Mouse (Mus musculus): Measurements from ENCODE around the gene Acox1. TPM values are rescaled to one million over a fixed set of nuclear protein-coding genes. Genes with fewer than 3 reads are reported as not detected.

Gene Acox1
- total RNA-seq, 2 experiments from 2014 or later = 110 to 118 TPM

DNA sequence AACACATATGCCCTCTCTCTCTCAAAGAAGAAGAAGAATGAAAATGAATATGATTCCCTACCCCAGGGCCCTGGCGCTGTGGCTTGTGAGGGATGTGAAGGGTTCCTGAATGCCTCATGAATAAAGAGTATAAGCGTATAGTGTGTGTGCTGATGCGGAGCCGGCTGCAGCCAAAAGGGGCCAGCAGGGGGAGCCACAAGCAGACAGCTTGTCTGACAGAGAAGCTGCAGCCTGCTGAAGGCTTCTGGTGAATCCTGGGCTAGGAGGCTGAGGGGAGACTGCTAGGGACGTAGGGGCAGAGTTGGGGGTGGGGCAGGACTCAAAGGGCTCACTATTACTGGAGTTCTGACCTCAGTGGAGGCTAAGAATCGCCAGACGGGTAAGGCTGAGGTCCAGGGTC lies 16.3 kb upstream of the Acox1 start:
- intact Hi-C loops (cut with DNase I) = no loop called here
- no peak for DNase-seq (ENCODE audit: extremely low spot score in 1 of 2, low spot score in 2 of 2)

DNA sequence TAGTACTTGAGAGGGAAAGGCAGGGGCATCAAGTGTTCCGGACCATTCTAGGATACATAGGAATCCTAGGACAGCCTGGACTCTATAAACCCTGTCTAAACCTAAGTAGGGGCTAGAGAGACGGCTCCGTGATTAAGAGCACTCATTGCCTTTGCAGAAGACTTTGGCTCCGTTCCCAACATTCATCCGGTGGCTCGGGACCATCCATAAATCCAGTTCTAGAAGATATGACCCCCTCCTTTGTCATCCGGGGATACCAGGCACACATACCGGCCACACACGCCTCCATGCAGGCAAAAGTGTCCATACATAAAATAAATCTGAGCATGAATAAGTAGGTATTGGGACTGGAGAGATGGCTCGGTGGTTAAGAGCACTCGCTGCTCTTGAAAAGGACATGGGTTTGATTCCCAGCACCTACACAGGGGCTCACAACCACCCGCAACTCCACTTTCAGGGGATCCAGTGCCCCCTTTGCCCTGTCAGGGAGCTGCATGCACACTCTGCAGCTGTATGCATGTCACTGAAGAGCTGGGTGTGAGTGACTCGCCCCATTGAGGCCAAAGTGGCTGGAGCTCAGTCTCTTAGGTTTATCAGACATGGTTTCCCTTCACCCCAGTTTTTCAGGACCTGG lies 15.1 kb upstream of the Acox1 start:
- intact Hi-C loops (cut with DNase I) = no loop called here
- no peak for DNase-seq (ENCODE audit: extremely low spot score in 1 of 2, low spot score in 2 of 2)

DNA sequence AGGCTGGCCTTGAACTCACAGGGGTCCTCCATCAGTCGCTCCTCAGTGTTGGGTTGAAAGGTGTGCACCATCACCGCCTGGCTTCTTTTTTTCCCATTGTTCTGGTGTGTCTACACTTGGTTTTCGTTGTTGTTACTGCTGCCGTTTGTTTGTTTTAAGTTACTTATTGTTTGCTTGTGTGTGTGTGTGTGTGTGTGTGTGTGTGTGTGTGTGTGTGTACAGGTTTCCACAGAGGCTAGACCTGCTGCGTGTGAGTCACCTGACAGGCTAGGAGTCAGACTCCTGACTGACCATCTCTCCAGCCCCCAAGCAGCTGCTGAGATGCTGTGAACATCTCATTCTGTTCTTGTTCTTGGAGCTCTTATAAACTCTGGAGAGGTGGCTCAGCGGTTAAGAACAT lies 14.0 kb upstream of the Acox1 start:
- intact Hi-C loops (cut with DNase I) = no loop called here
- no peak for DNase-seq (ENCODE audit: extremely low spot score in 1 of 2, low spot score in 2 of 2)

DNA sequence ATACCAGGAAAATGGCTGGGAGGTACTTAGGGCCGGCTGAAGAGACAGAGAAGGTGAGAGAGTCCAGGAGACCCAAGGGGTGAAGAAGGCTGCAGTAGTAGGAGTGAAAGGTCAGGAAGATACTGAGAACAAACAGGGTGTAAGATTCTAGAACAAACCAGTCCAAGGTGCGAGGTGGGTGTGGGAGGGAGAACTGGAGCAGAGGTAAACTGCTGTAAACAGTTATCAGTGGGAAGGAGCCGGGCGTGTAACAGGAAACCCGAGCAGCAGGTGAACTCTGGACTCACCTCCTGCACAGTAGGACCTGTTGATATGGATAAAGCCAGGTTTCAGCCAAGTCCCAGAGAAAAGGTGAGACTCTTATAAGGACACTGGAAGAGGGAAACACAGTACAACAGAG lies 11.9 kb upstream of the Acox1 start:
- no peak for DNase-seq (ENCODE audit: extremely low spot score in 1 of 2, low spot score in 2 of 2)
- intact Hi-C loops (cut with DNase I) = no loop called here

DNA sequence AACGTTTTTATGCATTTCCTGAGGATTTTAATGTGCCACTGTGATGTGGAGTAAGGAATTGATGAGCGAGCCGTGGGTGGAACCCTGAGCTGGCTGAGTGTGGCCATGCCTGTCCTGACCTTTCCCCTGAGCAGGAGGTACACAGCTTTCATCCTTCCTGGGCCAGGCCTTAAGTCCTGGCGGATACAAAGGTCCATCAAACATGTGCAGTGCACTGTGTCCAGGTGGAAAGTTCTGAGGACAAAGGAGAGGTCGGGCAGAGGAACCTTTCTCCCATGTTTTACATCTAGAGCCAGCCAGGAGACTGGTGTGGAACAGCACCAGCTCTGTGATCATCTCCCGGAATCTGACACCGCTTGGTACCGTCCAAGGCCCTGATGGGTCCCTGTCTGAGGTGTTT lies 10.4 kb upstream of the Acox1 start:
- DNase-seq (ENCODE audit: extremely low spot score in 1 of 2, low spot score in 2 of 2) = no peak
- intact Hi-C loops (cut with DNase I) = no loop called here

DNA sequence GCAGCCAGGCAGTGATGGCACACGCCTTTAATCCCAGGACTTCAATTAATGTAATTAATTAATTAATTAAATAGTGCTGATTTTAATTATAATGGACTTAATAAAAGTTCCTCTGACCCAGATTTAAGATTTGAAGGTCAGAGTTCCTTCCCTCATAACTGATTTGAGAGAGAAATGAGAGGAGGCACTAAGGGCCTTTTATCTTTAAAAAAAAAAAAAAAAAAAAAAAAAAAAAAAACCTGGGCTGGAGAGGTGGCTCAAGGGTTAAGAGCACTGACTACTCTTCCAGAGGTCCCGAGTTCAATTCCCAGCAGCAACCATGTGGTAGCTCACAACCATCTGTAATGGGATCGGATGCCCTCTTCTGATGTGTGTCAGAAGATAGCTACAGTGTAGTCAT lies 9.8 kb upstream of the Acox1 start:
- intact Hi-C loops (cut with DNase I) = no loop called here
- no peak for DNase-seq (ENCODE audit: extremely low spot score in 1 of 2, low spot score in 2 of 2)

DNA sequence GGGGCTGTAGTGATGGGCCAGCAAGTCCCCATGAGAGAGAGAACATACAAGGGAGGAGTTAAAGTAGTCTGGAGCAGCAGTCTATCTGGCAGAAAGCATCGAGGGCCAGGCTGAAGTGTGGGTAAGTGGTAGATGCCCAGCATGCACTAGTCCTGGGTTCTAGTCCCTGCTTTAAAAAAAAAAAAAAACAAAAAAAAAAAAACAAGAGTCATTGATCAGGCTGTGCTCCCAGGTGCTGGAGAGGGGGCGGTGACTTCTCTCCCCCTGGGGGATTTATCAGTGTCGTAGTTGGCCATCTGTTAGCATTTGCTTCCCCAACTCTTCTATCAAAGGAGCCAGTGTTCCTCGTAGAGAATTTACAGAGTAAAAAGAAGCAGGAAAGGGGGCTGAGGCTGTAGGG lies 7.8 kb upstream of the Acox1 start:
- intact Hi-C loops (cut with DNase I) = no loop called here
- no peak for DNase-seq (ENCODE audit: extremely low spot score in 1 of 2, low spot score in 2 of 2)

DNA sequence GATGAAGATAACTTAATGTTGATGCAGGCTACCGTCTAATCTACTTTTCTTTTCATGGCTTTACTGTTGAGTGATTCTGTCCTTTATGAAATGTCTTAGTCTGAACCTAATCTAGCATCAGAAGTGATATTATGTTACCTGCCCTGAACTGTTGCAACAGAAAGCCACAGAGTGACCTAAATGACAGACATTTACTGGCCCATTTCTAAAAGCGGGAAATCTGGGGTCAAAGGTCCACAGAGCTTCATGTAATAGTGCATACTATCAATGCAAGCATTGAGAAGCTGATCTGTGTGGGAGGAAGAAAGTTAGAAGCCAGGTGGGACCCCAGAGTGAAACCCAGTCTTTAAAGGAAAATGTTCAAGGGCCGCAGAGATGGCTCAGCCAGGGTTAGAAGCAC lies 4.3 kb upstream of the Acox1 start:
- DNase-seq (ENCODE audit: extremely low spot score in 1 of 2, low spot score in 2 of 2) = no peak
- intact Hi-C loops (cut with DNase I) = no loop called here

DNA sequence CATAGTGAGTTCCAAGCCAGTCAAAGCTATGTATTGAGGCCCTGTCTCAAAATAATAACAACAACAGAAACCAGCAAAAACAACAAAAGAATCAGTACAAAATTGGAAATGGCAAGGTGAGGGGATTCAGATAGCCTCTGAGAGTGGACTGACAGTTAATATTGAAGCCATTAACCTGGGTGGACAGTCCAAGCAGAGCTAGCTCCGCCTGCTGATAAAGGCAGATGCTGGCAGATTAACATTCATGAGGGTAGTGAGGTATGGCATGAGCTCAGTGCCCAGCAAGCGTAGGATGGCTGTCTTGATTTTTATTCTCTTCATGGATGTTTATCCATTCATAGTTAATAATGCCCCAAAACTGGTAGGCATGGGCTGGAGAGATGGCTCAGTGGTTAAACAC lies 2.3 kb upstream of the Acox1 start:
- DNase-seq (ENCODE audit: extremely low spot score in 1 of 2, low spot score in 2 of 2) = no peak
- intact Hi-C loops (cut with DNase I) = no loop called here

DNA sequence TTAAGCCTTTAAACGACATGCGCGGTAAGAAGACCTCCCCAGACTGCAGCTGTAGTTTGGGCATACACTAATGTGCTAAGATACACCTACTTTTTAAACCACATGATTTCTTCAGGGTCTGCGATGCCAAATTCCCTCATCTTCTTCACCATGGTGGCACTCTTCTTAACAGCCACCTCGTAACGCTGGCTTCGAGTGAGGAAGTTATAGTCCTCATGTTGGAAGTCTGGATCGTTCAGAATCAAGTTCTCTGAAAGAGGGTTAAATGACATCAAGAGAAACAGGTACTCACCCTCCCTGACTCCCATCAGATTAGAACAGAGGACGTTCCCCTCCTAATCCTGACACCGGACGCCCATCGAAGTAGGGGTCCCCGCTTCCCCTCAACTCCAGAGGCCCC lies 713 bp downstream of the Acox1 start:
- DNase-seq (ENCODE audit: extremely low spot score in 1 of 2, low spot score in 2 of 2) = no peak
- intact Hi-C loops (cut with DNase I) = no loop called here

DNA sequence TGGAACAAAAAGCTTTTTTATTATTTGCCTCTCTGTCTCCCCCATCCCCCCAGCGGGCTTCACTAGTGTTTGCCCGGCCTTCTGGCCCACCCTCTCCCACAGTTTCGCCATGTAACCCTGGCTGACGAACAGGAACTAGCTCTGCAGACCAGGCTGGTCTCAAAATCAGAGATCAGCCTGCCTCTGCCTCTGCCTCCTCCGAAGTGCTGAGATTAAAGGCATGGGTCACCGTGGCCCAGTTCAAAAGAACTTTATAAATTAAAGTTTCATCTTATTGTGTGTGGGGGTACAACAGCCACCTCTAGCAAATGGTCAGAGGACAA lies 1.3 kb downstream of the Acox1 start:
- no peak for DNase-seq (ENCODE audit: extremely low spot score in 1 of 2, low spot score in 2 of 2)
- intact Hi-C loops (cut with DNase I) = no loop called here

DNA sequence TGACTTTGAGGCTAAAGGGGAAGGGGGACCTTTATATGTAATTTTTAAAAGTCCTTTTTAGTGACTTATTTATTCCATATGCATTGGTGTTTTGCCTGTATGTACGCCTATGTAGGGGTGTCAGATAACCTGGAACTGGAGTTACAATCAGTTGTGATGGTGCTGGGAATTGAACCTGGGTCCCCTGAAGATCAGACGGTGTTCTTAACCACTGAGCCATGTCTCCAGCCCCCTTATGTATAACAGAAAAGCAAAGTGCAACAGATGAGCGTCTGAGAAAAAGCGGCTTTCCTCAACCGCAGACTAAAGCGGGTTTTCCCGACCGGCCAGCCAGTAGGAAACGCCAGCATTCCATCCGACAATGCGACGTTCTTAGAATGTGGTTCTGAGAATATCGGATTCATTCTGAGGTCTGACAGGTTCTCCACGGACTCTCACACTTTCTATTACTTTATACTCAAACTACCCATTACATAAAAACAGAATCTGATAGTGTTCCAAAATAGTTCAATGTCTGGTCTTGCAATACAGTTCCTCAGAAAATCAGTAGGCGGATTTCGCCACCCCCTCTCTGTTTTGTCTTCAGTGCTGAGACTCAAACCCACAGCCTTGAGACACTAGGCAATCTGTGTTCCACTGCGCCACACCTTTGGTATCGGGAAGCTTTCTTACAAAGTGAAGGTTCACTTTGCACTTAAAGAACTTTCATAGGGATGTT lies 1.8 kb downstream of the Acox1 start:
- intact Hi-C loops (cut with DNase I) = no loop called here
- DNase-seq (ENCODE audit: extremely low spot score in 1 of 2, low spot score in 2 of 2) = no peak

DNA sequence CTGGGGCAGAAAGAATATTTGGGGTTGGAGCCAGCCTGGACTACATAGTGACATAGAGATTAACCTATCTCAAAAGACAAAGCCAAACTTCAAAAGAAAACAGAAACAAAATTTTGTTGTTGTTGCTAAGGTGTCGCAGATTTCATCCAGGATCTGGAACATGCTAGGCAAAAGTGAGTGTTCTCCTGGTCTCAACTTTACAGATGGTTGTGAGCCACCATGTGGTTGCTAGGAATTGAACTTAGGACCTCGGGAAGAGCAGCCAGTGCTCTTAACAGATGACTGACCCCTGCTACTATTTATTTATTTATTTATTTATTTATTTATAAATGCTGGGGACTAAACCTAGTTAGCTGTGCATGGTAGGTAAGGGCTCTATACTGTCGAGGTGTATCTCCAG lies 2.5 kb downstream of the Acox1 start:
- no peak for DNase-seq (ENCODE audit: extremely low spot score in 1 of 2, low spot score in 2 of 2)
- intact Hi-C loops (cut with DNase I) = no loop called here

DNA sequence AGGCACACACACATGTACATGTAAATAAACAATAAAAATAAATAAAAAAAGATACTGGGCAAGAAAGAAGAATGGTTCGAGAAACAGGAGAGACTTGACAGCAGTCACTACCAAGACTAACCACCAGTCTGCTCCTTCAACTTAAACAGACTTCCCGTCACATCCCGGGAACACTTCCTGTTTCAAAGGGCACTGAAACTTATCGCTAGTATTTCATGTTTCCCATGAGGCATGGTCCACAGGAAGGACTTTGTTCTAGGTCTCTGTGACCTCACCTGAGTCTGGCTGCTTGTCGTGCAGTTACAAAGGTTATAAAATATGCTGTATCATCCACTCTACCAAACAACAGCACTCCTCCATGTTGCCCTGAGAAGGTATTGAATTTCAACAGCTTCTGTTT lies 3.6 kb downstream of the Acox1 start:
- DNase-seq (ENCODE audit: extremely low spot score in 1 of 2, low spot score in 2 of 2) = no peak
- intact Hi-C loops (cut with DNase I) = no loop called here

DNA sequence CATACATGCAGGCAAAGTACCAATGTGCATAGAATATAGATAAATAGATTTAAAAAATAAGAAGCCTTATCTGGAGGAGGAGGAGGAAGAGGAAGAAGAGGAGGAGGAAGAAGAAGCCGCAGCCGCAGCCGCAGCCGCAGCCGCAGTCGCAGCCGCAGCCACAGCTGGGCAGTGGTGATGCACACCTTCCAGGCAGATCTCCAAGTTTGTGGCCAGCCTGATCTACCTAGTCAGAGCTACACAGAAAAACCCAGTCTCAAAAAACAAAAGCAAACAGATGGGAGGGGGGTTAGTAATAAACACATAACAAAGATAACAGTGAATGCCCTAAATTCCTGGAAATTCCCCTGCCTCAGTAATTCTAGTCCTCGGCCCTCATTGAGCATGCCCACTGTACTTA lies 4.2 kb downstream of the Acox1 start:
- no peak for DNase-seq (ENCODE audit: extremely low spot score in 1 of 2, low spot score in 2 of 2)
- intact Hi-C loops (cut with DNase I) = no loop called here

DNA sequence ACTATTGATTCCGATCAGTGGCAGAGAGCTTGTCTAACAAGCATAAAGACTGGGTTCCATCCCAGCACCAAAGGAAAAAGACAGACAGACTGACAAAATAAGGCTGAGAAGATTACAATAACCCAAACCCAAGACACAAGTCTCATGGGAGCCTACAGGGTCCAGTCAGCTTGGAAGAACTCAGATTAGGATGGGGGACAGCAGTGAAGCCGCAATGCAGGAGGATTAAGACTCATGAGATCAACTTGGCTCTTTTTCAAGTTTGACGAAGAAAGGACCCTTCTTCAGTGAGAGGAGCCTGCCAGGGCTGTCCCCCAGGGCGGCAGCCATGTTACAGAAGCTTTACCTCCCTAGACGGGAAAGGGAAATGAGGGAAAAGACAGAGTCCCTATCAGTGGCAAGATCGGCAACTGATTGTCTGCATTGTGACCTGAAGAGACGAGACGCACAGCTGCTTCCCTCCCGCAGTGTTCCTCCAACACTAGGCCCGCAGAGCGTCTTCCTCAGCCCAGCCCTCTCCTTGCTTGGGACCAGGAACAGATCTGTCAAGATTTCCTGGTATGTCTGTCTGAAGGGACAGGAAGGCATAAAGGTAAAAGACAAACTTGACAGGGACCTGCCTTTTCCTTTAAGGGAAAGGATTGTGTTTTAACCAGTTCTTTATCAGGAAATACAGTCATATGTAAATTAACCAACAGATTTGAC lies 11.5 kb downstream of the Acox1 start:
- intact Hi-C loops (cut with DNase I) = no loop called here
- DNase-seq (ENCODE audit: extremely low spot score in 1 of 2, low spot score in 2 of 2) = no peak

DNA sequence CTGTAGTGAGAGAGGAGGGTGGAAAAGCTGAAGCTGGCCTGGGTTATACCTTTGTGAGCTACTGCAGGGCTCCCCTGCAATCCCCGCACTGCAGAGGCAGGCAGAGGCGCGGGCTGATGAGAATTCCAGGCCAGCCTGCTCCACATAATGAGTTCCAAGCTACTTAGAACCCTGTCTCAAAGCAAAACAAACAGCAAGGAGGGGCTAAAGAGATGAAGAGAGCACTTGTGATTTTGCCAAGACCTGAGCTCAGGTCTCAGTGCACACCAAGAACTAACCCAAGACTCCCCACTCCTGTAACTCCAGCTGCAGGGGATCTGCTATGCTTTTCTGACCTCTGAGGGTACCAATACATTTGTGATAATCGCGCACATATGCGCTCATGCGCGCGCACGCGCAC lies 12.5 kb downstream of the Acox1 start:
- no peak for DNase-seq (ENCODE audit: extremely low spot score in 1 of 2, low spot score in 2 of 2)
- intact Hi-C loops (cut with DNase I) = no loop called here

DNA sequence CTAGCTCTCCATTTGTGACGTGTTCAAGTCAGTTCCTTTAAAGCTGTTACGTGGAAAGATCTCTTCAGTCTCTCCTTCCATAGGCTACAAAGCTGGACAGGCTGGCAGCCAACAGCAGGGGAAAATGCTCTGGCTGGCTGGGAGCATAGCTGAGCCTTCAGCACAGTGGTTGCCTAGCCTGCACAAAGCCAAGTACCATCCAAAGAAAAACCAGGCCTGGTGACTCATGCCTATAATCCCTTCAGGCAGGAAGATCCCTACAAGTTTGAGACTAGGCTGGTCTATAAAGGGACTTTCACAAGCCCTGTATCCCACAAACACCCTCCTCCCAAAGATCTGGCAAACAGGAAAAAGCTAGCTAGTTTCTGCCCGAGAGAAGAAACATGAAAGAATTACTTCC lies 13.0 kb downstream of the Acox1 start:
- intact Hi-C loops (cut with DNase I) = no loop called here
- no peak for DNase-seq (ENCODE audit: extremely low spot score in 1 of 2, low spot score in 2 of 2)

DNA sequence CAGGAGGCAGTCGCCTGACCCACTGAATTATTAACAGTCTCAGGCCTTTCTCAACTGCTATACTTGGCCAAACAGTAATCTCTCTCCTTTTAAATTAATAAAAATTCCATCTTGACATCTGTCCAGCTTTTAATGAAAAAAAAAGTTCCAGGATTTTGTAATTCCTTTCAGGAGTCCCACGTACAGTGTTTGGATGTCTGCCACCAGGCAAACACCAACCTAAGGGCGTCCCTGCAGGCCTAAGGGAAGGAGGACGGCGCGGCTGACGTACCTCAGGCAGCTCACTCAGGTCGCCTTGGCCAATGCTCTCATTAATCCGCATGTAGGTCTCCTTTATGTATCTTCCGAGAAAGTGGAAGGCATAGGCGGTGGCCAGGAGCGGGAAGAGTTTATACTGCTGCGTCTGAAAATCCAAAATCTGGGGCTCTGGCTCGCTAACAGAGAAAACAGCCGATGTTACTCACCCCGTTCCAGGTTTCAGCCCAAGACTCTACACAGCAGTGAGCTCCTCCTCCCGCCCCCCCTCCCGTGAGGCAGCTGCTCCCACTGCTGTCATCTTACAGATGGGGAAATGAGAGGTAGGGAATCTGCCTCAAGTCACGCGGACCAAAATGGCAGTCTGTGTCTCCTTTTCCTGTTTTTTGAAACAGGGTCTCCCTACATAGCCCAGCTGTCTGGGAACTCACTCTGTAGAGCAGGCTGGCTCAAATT lies 20.3 kb downstream of the Acox1 start:
- no peak for DNase-seq (ENCODE audit: extremely low spot score in 1 of 2, low spot score in 2 of 2)
- intact Hi-C loops (cut with DNase I) = no loop called here

DNA sequence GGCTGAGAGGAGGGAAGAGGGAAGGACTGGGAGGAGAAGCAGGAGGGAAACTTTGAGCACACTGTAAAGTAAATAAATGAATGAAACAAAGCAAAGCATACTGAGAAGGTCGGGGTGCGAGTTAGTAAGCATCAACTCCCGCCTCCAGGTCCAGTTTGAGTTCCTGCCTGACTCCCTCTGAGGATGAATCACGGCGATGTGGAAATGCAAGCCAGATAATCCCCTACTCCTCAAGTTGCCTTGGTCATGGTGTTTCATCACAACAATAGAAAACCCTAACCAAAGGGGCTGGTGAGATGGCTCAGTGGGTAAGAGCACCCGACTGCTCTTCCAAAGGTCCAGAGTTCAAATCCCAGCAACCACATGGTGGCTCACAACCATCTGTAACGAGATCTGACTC lies 22.8 kb downstream of the Acox1 start:
- DNase-seq (ENCODE audit: extremely low spot score in 1 of 2, low spot score in 2 of 2) = no peak
- intact Hi-C loops (cut with DNase I) = no loop called here

Measured in left cerebral cortex, postnatal 10 days (tissue).